Mouse (Mus musculus): ENCODE data around the gene Camkmt. TPM values are rescaled to one million over a fixed set of nuclear protein-coding genes. Genes with fewer than 3 reads are reported as not detected.
A peak's percentile ranks its signal among the peaks of the same experiment; 100 is the strongest.

Gene Camkmt
- total RNA-seq, 4 experiments from 2014 or later, result 0.56 to 1.4 (median 1.1) TPM

- DNase-seq (ENCODE audit: low spot score in 2 of 2), result no peak
Measured at GRCm38 (mm10) chr17:85170541-85171255, 80.3 kb downstream of the Camkmt start.

- DNase-seq (ENCODE audit: low spot score in 2 of 2), result no peak
Measured at GRCm38 (mm10) chr17:85171951-85172350, 81.6 kb downstream of the Camkmt start.

GRCm38 (mm10) chr17:85177231-85177630, 86.9 kb downstream of the Camkmt start:
- DNase-seq (ENCODE audit: low spot score in 2 of 2), result no peak

GRCm38 (mm10) chr17:85180471-85181060, 90.2 kb downstream of the Camkmt start:
- DNase-seq (ENCODE audit: low spot score in 2 of 2), result no peak

- peak; percentile 53 to 61 for DNase-seq (ENCODE audit: low spot score in 2 of 2)
Measured at GRCm38 (mm10) chr17:85189227-85190127, 99.1 kb downstream of the Camkmt start.

GRCm38 (mm10) chr17:85190128-85190435, 99.7 kb downstream of the Camkmt start:
- no peak for DNase-seq (ENCODE audit: low spot score in 2 of 2)

GRCm38 (mm10) chr17:85193294-85193693, 102.9 kb downstream of the Camkmt start:
- DNase-seq (ENCODE audit: low spot score in 2 of 2), result no peak

GRCm38 (mm10) chr17:85198781-85199180, 108.4 kb downstream of the Camkmt start:
- DNase-seq (ENCODE audit: low spot score in 2 of 2), result no peak

- DNase-seq (ENCODE audit: low spot score in 2 of 2), result no peak
Measured at GRCm38 (mm10) chr17:85199321-85199720, 109.0 kb downstream of the Camkmt start.

- no peak for DNase-seq (ENCODE audit: low spot score in 2 of 2)
Measured at GRCm38 (mm10) chr17:85218054-85218453, 127.7 kb downstream of the Camkmt start.

GRCm38 (mm10) chr17:85242109-85242508, 151.8 kb downstream of the Camkmt start:
- no peak for DNase-seq (ENCODE audit: low spot score in 2 of 2)

- DNase-seq (ENCODE audit: low spot score in 2 of 2), result no peak
Measured at GRCm38 (mm10) chr17:85248962-85249361, 158.6 kb downstream of the Camkmt start.

- DNase-seq (ENCODE audit: low spot score in 2 of 2), result no peak
Measured at GRCm38 (mm10) chr17:85249744-85250143, 159.4 kb downstream of the Camkmt start.

- DNase-seq (ENCODE audit: low spot score in 2 of 2), result no peak
Measured at GRCm38 (mm10) chr17:85256930-85257329, 166.6 kb downstream of the Camkmt start.

- DNase-seq (ENCODE audit: low spot score in 2 of 2), result no peak
Measured at GRCm38 (mm10) chr17:85257348-85257747, 167.0 kb downstream of the Camkmt start.

GRCm38 (mm10) chr17:85258703-85259341, 168.5 kb downstream of the Camkmt start:
- DNase-seq (ENCODE audit: low spot score in 2 of 2), result no peak

GRCm38 (mm10) chr17:85266831-85267422, 176.6 kb downstream of the Camkmt start:
- DNase-seq (ENCODE audit: low spot score in 2 of 2), result no peak

- no peak for DNase-seq (ENCODE audit: low spot score in 2 of 2)
Measured at GRCm38 (mm10) chr17:85271466-85272175, 181.3 kb downstream of the Camkmt start.

- no peak for DNase-seq (ENCODE audit: low spot score in 2 of 2)
Measured at GRCm38 (mm10) chr17:85279720-85280119, 189.4 kb downstream of the Camkmt start.

- DNase-seq (ENCODE audit: low spot score in 2 of 2), result no peak
Measured at GRCm38 (mm10) chr17:85282447-85282846, 192.1 kb downstream of the Camkmt start.

- no peak for DNase-seq (ENCODE audit: low spot score in 2 of 2)
Measured at GRCm38 (mm10) chr17:85291154-85291553, 200.8 kb downstream of the Camkmt start.
